Mouse (Mus musculus): ENCODE measurements around the gene Obscn. TPM values are rescaled to one million over a fixed set of nuclear protein-coding genes. Genes with fewer than 3 reads are reported as not detected.

Gene Obscn
- total RNA-seq, 2 experiments from 2014 or later = 9.0 to 22.3 TPM

GRCm38 (mm10) chr11:59067921-59068320 lies 68.3 kb downstream of the Obscn start:
- no peak for DNase-seq (ENCODE audit: low spot score in 2 of 2)

- DNase-seq (ENCODE audit: low spot score in 2 of 2) = no peak
Measured at GRCm38 (mm10) chr11:59058025-59058424, 78.2 kb downstream of the Obscn start.

GRCm38 (mm10) chr11:59051031-59051430 lies 85.2 kb downstream of the Obscn start:
- no peak for DNase-seq (ENCODE audit: low spot score in 2 of 2)

GRCm38 (mm10) chr11:59044703-59045330 lies 91.4 kb downstream of the Obscn start:
- no peak for DNase-seq (ENCODE audit: low spot score in 2 of 2)

GRCm38 (mm10) chr11:59029003-59029402 lies 107.2 kb downstream of the Obscn start:
- DNase-seq (ENCODE audit: low spot score in 2 of 2) = no peak

GRCm38 (mm10) chr11:59026411-59026810 lies 109.8 kb downstream of the Obscn start:
- no peak for DNase-seq (ENCODE audit: low spot score in 2 of 2)

- DNase-seq (ENCODE audit: low spot score in 2 of 2) = peak in 1 of 2 experiments; percentile 37
Measured at GRCm38 (mm10) chr11:59015052-59015451, 121.2 kb downstream of the Obscn start.

- no peak for DNase-seq (ENCODE audit: low spot score in 2 of 2)
Measured at GRCm38 (mm10) chr11:59002327-59003079, 133.7 kb downstream of the Obscn start.

GRCm38 (mm10) chr11:59000635-59001034 lies 135.6 kb downstream of the Obscn start:
- DNase-seq (ENCODE audit: low spot score in 2 of 2) = no peak

GRCm38 (mm10) chr11:58999830-59000229 lies 136.4 kb downstream of the Obscn start:
- DNase-seq (ENCODE audit: low spot score in 2 of 2) = no peak

- DNase-seq (ENCODE audit: low spot score in 2 of 2) = no peak
Measured at GRCm38 (mm10) chr11:58999158-58999557, 137.0 kb downstream of the Obscn start.

- DNase-seq (ENCODE audit: low spot score in 2 of 2) = no peak
Measured at GRCm38 (mm10) chr11:58997541-58997940, 138.7 kb downstream of the Obscn start.

GRCm38 (mm10) chr11:58995807-58996370 lies 140.3 kb downstream of the Obscn start:
- no peak for DNase-seq (ENCODE audit: low spot score in 2 of 2)

GRCm38 (mm10) chr11:58995061-58995806 lies 141.0 kb downstream of the Obscn start:
- no peak for DNase-seq (ENCODE audit: low spot score in 2 of 2)

GRCm38 (mm10) chr11:58994337-58994826 lies 141.8 kb downstream of the Obscn start:
- no peak for DNase-seq (ENCODE audit: low spot score in 2 of 2)

- DNase-seq (ENCODE audit: low spot score in 2 of 2) = no peak
Measured at GRCm38 (mm10) chr11:58993091-58993670, 143.0 kb downstream of the Obscn start.

GRCm38 (mm10) chr11:58991911-58992310 lies 144.3 kb downstream of the Obscn start:
- no peak for DNase-seq (ENCODE audit: low spot score in 2 of 2)

- DNase-seq (ENCODE audit: low spot score in 2 of 2) = no peak
Measured at GRCm38 (mm10) chr11:58990794-58991193, 145.4 kb downstream of the Obscn start.

- no peak for DNase-seq (ENCODE audit: low spot score in 2 of 2)
Measured at GRCm38 (mm10) chr11:58990141-58990540, 146.1 kb downstream of the Obscn start.

GRCm38 (mm10) chr11:58989166-58989565 lies 147.0 kb downstream of the Obscn start:
- no peak for DNase-seq (ENCODE audit: low spot score in 2 of 2)

- DNase-seq (ENCODE audit: low spot score in 2 of 2) = no peak
Measured at GRCm38 (mm10) chr11:58985299-58985917, 150.8 kb downstream of the Obscn start.

All from adrenal gland, postnatal 4 days (tissue).